Mouse (Mus musculus) G1E (cell line): Measurements from ENCODE around the gene Map1lc3b.

ENCODE experiments used
- CTCF ChIP-seq: IDR thresholded peaks from 2 replicates; pipeline ENCODE4 v1.5.1; 2012; ENCODE audit warnings: low read depth, low read length, inconsistent platforms, mixed read lengths
- GATA1 ChIP-seq: IDR thresholded peaks from 2 replicates; pipeline ENCODE4 v1.6.1; 2012; ENCODE audit warnings: borderline replicate concordance, low read length, inconsistent platforms, mixed read lengths
- GATA2 ChIP-seq: IDR thresholded peaks from 2 replicates; pipeline ENCODE4 v1.6.1; 2012; ENCODE audit warnings: low read depth, low read length, inconsistent platforms, borderline replicate concordance
- POLR2AphosphoS5 ChIP-seq: IDR thresholded peaks from 2 replicates; pipeline ENCODE4 v1.6.1; 2012; ENCODE audit warnings: low read depth, low read length, inconsistent platforms; ENCODE audit not compliant: insufficient replicate concordance

- TF ChIP-seq CTCF: no peak
- TF ChIP-seq GATA1: no peak
- no peak for TF ChIP-seq GATA2
- no peak for TF ChIP-seq POLR2AphosphoS5
These were observed 19.1 kb downstream of the Map1lc3b start for GRCm38 (mm10) chr8:121609251-121609650.
